Mouse (Mus musculus) spleen, adult 2 months (tissue): ENCODE measurements at regions not wholly inside any gene's neighbourhood (a gene's known extent, or its start where the extent isn't known, plus 50 kb on each side); places are given as distances from the start of the nearest gene placed in this dataset.

Experiments
- CTCF ChIP-seq: fragments of 200-500 bp; IDR thresholded peaks from 2 replicates; pipeline ENCODE4 v1.5.1; 2011; ENCODE audit warnings: mild to moderate bottlenecking, inconsistent platforms; ENCODE audit not compliant: insufficient read depth, insufficient read length, insufficient replicate concordance; ENCODE audit errors: extremely low read depth
- POLR2A ChIP-seq: fragments of 200-500 bp; IDR thresholded peaks from 2 replicates; pipeline ENCODE4 v1.6.1; 2011; ENCODE audit warnings: low read depth, low read length, inconsistent platforms

DNA sequence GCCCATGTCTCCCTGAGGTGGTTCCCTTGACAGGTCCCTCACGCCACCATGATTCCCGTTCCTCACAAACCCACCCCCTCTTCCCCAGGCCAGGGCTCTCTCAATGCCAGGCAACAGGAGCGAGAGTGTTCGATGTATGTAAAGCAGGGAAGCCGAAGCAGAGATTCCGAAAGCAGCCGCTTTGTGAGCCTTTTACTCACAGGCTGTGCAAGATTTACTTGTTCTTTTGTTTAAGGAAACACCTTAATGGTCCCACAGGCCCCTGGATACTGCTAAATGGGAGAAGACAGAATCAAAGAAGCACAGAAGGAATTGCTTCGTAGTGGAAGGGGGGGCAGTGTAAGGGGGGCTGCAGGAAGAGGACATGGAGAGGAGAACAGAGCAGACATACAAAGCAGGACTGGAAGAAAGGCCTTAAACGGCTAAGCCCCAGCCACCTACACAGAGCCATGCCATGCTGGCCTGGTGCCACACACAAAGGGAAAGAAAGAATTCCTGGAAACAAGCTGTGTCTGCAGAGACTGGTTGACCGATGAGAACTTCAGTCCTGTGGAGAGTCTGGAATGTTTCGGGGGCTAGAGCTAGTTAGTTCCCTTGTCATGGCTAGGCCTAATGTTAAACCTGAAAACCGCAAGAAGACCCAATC, 270.1 kb upstream of the Sdk2 start:
- TF ChIP-seq CTCF, result no peak
- no peak for TF ChIP-seq POLR2A
